Mouse (Mus musculus) erythroid progenitor cell, adult 5-6 weeks (primary cell): ENCODE data around the gene Smad9. TPM values are rescaled to one million over a fixed set of nuclear protein-coding genes. Genes with fewer than 3 reads are reported as not detected.

Experiments used
- ATAC-seq: replicated peaks from 2 replicates; pipeline ENCODE4 v1.8.0; 2016; ENCODE audit warnings: moderate number of reproducible peaks, mild to moderate bottlenecking, moderate TSS enrichment, inconsistent platforms; ENCODE audit not compliant: poor library complexity, low FRiP score, severe bottlenecking
- total RNA-seq, 2 experiments: library from RNA; stranded (forward) in 1 of 2; stranded (reverse) in 1 of 2; fragments of 150-400 nt in 1 of 2; fragments of 186-747, 209-891 nt in 1 of 2; gene quantifications; 2 replicates each; pipeline versions ENCODE4 v1.2.3 to v1.2.4; 2015 to 2017; ENCODE audit warnings: low replicate concordance in 2 of 2

Smad9 gene
- total RNA-seq (2015; ENCODE audit: low replicate concordance) (not detected in 2 replicates), total RNA-seq (2017; ENCODE audit: low replicate concordance) (not detected in 2 replicates)

DNA sequence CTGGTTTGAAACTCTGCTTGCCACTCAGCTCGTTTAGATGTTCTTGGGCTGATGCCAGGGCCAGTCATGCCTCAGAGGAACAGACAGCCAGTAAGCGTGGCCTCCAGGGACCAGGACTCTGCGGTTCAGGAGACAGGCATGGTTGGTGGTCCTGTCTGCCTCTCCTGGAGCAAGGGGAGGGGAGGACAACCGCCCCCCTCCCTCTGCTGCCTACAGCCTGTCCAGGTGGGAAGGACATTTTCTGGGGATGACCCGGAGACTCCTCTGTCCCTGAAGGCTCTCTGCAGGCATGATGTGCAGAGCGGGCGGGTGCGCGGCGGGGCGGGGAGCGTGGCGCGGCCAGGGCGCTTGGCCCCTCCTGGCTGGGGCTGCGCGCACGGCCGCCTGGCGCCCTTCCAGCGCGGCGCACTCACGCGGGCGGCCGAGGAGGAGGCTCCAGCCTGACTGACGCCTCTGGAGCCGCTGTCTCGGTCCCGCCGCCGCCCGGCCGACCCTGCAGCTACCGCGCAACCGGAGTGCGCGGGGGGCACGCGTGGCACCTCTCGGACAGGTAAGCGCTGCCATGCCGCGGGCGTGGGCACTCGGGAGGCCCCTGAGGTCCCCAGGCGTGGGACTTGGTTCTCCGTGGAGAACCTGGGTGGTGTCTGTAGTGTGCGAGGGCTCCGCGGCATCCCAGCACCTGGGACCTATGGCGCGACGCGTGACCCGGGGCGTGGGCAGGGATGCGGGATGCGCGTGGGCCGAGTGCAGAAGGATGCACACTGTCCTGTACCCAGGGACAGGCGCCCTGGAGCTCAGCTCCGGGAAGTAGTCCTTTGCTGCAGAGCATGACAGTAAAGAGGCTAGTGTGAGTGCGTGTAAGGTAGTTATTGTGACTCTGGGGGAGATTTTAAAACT, at the start of gene Smad9:
TSS of gene Smad9 (plus strand) at position 438 of the 897 bp plus-strand sequence.
- no peak for ATAC-seq

DNA sequence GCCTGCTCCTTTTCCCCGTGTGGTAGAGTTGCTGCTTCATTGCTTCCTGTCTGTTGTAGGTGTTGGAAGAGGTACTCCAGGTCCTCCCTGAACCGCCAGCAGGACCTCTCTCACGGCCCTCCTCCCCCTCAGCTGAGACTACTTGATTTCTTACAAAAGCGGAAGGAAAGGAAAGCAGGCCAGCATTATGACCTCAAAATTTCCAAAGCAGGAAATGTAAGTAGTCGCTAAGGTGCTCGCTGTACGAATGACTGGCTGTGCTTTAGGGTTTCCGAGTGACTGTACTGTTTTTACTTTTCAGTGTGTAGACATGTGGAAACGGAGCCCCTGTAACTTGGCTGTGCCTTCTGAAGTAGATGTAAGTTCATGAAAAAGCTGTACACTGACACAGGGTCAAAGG, 46.4 kb upstream of the Smad9 start:
- ATAC-seq, result no peak

DNA sequence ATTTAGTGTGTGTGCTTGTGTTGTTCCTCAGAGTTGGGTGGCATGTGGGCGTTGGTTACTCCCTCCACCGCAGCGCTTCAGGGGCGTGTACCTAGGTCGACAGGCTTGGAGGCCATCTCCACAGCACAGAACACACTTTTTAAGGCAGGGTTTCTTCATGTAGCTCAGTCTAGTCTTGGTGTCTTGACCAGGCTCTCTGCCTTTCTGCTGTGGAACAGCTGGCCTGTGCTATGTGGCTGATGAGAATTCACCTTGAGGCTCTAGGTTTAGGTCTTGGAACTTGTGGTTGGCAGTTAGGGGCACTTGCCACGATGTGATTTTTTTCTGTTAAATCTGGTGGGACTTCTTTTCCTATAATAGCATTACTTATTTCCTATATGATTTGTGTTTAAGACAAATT, 41.1 kb upstream of the Smad9 start, which contains the start of gene Gm21958:
TSS of gene Gm21958 (minus strand) at position 101 of the 400 bp plus-strand sequence.
- no peak for ATAC-seq

DNA sequence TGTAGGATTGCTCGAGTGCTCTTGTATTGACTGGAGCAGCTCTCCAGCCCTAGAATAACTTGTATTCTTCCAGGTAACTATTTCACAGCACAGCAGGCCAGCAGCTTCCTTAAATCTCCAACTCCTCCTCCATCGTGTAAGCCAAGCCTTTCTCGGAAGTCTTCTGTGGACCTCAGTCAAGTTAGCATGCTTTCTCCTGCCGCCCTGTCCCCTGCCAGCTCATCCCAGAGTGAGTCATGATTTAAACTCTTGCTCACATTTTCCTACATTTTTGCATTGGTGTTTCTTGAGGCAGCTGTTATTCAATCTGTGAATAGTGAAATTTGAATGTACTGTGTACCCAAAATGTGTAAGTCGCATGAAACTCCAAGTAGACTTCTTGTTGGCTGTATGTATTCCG, 39.9 kb upstream of the Smad9 start:
- no peak for ATAC-seq

DNA sequence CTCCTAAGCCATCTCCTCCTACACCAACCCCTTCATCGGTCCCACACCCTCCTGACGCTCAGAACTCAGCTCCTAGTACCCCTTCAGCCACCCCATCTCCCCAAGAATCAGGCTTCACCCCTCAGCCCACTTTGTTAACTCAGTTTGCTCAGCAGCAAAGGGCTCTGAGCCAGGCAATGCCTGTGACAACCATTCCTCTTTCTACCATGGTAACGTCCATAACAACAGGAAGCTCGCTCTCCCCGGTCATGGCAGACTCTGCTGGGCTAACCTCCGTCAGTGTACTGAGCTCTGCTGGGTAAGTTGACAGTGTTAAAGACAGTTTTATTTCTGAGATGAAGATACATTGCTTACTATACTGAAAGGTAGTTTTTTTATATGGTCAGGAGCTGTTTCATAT, 38.0 kb upstream of the Smad9 start:
- no peak for ATAC-seq

DNA sequence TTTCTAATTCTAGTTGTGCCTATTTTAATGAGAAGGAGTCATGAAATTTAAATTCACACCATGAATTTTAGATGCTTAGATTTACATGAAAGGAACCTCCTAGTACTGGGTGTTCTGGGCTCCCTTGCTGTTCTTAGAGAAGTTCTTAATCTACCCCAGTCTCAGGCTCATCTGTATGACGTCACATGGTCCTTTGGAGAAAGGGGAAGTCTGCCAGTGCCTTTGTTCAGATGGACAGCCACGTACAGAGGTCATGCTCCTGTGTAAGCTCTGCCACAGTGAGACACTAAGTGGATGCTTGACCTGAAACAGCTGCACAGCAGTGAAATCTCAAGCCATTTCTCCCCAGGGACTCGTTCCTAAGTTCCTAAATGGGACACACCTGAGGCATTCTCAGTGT, 36.4 kb upstream of the Smad9 start:
- no peak for ATAC-seq

DNA sequence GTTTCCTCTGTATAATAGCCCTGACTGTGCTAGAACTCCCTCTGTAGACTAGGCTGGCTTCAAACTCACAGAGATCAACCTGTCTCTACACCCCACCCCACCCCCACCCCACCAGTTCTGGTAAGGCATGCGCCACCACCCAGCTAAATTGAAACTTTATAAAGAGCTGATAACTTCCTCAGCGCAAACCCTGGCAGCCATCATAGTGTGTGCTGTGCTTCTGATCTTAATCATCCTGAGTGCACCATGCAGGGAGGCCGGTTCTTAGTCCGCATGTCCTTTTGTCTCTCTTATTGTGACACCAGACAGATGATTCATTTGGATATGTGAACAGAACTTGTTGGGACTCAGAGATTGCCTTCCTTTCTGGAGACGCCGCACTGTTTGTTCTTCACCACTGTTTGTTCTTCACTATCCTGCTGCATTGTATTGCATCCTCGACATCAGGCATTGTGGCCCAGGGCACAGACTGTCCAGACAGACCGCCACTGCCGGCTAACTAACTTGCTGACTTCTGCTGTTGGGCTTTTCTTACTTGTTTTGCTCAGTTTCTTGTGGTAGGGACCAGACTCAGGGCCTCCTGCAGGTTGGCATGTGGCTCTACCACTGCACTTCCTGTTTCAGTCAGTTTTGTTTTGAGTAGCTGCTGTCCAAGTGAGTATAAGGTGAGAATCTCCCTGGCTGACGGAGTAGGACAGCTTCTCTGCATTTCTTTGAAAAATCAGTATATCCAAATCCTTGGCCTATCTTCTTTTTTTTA, 31.5 kb upstream of the Smad9 start:
- peak; percentile 49; the same call in 1 of the 2 replicates for ATAC-seq

DNA sequence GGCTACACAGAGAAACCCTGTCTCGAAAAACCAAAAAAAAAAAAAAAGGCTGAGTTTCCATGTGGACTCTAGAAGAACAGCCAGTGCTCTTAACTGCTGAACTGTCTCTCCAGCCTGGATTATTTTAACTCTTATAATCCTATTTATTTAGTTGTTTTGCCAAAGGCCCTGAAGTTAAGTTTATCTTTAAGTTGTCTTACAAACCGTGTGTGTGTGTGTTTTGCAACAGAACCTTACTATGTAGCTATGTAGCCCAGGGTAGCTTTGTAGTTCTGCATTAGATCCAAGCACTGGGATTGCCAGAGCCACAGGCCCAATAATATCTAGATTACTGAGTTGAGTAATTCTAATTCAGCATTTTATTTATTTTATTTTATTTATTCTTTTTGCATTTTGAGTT, 30.0 kb upstream of the Smad9 start:
- ATAC-seq, result no peak

DNA sequence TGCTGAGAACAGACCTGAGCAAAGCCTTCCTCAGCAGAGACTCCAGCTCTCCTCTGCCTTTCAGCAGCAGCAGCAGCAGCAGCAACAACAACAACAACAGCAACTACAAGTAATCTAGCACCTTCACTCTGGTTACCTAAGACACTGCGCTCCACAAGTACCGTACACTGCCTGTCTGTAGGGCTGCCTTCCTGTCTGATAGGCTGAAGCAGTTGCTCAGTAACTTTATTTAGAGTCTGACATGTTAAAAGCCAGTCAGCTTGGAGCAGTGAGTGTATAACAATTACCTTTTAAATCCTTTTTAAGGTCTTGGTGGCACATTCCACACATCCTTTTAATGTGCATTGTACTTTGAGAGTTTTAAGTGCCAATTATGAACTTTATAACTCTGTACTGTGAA, 27.8 kb upstream of the Smad9 start:
- ATAC-seq, result no peak

DNA sequence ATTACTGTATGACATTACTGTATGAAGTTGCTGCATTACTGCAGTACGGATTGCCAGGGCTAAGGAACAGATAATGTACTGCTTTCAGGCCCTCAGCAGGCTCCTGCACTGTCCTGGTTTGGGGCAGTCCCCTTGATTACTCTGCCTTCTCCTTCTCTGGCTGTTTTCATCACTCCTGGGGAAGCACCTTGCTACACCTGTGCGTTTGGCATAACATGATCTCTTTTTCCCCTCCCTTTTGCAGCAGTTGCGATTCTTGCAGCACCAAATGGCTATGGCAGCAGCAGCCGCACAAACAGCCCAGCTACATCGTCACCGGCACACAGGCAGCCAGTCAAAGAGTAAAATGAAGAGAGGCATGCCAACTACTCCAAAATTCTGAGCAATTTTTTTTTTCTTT, 27.3 kb upstream of the Smad9 start:
- no peak for ATAC-seq

DNA sequence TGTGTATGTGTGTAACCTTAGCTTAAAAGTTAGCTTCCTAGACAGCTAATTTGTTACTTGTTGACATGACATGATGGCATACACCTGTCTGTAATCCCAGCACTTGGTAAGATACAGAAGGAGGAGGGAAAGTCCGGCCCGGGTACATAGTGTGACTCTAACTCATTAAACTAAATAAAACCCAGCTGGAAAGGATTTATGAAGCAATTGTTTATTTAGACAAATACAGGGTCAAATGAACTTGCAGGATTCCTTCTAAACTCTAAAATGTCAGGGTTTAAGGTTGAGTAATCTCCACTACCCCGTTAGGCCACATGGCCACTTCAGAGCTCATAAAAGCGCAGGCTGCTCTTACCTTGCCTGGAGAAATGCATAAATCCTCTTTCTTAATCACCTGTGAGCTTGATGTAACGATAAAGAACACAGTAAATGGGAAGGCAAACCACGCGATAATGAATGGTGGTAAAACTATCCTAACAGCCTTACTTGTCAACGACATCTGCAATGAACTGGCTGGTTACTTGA, 23.7 kb upstream of the Smad9 start:
- no peak for ATAC-seq

DNA sequence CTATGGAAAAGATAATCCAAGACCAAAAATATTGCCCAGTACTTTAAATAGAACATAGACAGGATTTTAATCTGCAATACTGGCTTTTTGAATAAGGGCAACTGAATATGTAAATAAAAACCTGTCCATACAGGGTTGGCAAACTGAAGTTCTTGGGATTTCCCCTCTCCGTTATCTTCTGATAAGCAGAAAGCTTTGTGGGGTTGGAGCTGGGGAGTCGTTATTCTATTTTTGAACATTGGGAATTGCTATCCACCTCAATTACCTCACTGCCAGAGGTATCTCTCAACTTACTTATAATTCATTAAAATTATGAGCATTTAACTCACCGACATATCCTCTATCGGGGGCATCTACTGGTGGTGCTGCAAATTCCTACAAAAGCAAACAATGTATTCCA, 23.0 kb upstream of the Smad9 start:
- no peak for ATAC-seq

DNA sequence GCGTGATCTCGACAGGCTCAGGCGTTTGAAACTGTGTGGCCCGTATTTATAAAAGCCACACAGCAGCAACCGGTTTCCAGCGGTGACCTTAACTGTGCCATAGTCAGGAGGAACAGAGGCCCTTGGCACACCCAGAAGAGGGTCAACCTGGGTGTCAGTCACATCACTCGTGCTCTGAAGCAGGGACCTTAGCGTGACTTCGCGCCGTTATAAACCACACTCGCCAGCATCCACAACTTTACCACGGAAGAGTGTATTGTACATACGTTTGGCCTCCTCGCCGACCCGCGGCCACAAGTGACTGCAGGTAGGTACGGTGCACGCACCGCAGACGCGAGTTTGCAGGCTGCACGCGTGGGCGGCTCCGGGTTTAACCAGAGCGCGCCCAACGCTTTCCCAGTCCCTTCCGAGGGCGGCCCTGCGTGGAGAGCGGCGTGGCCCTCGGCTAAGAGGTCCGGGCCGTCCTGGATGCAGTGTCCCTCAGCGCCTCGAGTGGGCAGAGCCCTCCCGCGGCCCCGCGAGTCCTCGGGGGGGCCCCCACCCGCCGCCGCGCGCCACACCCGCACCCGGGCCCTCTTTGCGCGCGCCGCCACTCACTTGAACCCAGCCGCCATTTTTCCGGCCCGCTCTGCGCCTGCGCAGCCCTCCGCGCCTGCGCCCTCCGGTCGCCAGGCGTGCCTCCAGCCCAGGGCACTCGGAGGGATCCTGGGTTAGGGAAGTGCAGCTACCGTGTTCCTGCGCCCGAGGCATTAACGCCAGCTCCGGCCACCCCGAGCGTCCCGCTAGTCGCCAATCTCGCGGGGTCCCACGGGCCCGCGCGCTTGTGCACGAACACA, 20.8 kb upstream of the Smad9 start:
- peak; percentile 82 for ATAC-seq

DNA sequence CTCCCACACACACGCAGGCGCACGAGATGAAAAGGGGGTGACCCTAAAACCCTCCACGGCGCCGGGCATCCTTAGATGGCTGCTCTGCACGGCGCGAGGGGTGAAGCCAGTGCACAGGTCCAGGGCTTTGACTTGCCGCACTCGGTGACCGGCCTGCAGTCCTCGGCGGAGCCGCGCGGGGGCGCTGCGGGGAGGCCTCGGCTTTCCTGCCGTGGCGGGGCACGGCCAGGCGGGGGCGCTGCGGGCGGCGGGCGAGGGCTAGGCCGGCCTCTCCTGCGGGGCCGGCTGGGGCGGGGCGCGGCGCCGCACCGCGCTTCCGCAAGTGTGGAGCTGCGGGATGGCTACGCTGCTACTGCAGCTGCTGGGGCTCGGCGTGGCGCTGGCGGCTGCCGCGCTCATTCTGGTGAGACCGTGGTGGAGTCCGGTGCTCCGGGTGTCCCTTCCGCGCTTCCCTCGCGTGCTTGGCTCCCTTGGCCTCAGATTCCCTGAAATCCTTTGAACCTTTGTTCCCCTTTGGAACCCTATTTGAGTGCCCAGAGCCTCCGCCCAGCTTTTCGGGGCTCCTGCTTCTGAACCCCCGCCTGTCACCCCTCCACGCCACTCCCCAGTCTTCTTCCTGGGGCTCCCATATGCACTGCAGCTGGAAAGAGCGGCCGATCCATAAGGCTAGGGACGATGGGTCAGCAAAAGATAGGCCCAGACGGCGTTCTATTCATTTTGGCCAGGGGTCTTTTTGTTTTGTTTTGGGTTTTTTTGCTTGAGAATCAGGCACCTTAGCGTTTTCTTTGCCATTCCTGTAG, 19.9 kb upstream of the Smad9 start, which contains the start of the genes Exosc8 and Alg5:
TSS of gene Exosc8 (minus strand) at position 147 of the 800 bp plus-strand sequence.
TSS of gene Alg5 (plus strand) at position 293 of the 800 bp plus-strand sequence.
- ATAC-seq, result peak; percentile 72

DNA sequence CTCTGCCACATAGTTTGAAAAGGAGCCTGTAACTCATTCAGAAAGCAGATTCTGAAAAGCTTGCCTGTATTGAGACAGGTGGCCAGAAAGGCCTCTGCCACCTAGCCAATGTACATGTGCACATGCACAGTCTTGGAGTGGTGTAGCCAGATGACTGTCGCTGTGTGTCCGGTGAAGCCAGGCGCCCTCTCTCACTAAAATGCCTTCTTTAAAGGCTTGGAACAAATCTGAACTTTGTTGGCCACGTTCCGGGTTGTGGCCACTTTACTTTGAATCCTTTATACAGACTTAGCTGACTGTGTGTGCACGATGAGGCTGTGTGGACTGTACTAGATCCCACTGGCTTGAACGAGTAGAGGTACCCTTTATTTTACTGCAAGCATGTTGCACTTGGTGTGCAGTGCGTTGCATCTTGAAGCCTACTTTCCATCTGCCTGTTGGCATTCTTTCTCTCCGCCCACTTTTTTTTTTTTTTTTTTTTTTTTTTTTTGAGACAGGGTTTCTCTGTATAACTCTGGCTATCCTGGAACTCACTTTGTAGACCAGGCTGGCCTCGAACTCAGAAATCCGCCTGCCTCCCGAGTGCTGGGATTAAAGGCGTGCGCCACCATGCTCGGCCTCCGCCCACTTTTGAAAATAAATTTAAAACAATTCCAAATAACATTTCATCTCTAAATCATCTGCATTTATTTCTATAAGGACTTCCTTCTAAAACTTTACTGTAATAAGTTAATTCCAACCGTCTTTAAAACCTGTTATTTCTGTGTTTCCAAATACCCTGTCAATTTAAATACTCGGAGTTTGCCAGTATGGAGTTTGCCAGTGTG, 19.1 kb upstream of the Smad9 start:
- ATAC-seq, result no peak

DNA sequence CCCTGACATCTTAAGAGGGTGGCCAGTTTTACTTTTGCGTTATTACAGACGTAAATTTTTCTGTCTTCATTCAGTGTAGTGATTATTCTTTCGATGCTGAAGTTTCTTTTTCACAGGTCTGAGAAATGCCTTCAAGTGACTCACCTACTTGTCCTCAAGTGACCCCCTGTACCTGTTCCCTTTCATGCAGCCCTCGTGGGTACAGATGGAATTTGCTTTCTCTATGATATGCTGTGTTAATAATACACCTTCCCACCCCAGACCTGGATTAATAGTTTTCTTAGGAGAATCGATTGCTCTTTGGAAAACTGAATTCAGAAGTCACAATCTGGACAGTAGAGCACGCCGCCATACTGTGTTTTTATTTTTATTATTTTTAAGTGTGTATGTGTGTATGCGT, 18.1 kb upstream of the Smad9 start:
- no peak for ATAC-seq

DNA sequence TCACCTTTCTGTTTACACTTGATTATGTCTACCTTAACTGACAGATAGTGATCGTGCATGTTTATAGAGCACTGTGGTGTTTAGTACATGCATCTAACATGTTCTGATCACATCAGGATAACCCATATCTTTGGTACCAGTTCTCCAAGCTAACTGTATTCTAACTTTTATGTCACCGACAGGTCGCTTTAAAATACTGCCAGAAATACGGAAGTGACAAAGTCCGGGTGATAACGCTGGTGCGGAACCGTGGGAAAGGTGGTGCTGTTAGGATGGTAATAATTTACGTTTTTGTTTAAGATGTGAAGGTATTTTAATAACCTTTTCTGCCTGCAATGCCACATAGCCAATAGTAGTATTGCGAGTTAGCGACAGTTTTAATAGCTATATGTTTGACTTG, 13.4 kb upstream of the Smad9 start:
- no peak for ATAC-seq

DNA sequence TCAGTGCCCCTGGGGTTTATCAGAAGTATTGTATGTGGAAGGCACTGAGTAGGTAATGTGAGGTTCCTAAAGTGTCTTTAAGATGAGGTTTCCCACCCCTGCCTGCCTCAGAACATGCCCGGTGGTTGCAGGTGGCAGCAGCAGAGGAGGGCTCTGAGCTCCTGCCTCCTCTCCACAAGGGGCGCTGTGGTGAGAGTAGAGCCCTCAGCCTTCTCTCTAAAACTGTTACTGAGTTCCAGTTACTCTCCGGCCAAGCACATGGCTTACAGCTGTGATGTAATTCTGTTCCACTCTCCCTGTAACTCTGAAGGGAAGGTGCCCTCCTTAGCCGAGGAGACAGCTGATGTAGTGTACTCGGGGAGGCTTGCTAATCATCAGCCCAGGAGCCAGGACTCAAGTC, 9.6 kb upstream of the Smad9 start:
- peak; percentile 56; the same call in 1 of the 2 replicates for ATAC-seq
